Mouse (Mus musculus) intestine, embryonic 14.5 days (tissue): ENCODE results near the gene Ddx54. TPM values are rescaled to one million over a fixed set of nuclear protein-coding genes. Genes with fewer than 3 reads are reported as not detected.
A peak's percentile ranks its signal among the peaks of the same experiment; 100 is the strongest.

Experiments used
- ATAC-seq: fragments of 200-750 bp; cut with Nextera tagmentation; replicated peaks from 2 replicates; pipeline ENCODE4 v1.8.0; 2017; ENCODE audit warnings: low read depth, moderate number of reproducible peaks, moderate TSS enrichment, moderate library complexity; ENCODE audit not compliant: low FRiP score, low TSS enrichment
- DNase-seq: peaks from one replicate; pipeline ENCODE4 v3.0.0-alpha.2; 2018; ENCODE audit warnings: low spot score
- H3K27ac ChIP-seq: fragments of 300-500 bp; sonication (generic); 2 replicates; pipeline ENCODE4 v1.5.1; 2014; ENCODE audit warnings: low read depth, mild to moderate bottlenecking, control low read depth
- H3K27me3 ChIP-seq: fragments of 300-500 bp; sonication (generic); replicated peaks from 2 replicates; pipeline ENCODE4 v1.6.1; 2014; ENCODE audit warnings: low read length, control low read depth; ENCODE audit not compliant: control insufficient read depth, insufficient read depth
- H3K36me3 ChIP-seq: fragments of 300-500 bp; sonication (generic); 2 replicates; pipeline ENCODE4 v1.6.1; 2014; ENCODE audit warnings: low read length, control low read depth; ENCODE audit not compliant: control insufficient read depth, insufficient read depth
- H3K4me1 ChIP-seq: fragments of 300-500 bp; sonication (generic); replicated peaks from 2 replicates; pipeline ENCODE4 v1.6.1; 2014; ENCODE audit warnings: low read length, control low read depth, mixed read lengths; ENCODE audit not compliant: control insufficient read depth, insufficient read depth
- H3K4me2 ChIP-seq: fragments of 300-500 bp; sonication (generic); 2 replicates; pipeline ENCODE4 v1.6.1; 2014; ENCODE audit warnings: low read length
- H3K4me3 ChIP-seq: fragments of 300-500 bp; sonication (generic); 2 replicates; pipeline ENCODE4 v1.5.1; 2014; ENCODE audit warnings: low read depth, low read length, control low read depth, mixed read lengths
- H3K9ac ChIP-seq: fragments of 300-500 bp; sonication (generic); 2 replicates; pipeline ENCODE4 v1.6.1; 2014; ENCODE audit warnings: mild to moderate bottlenecking, low read length
- H3K9me3 ChIP-seq: fragments of 300-500 bp; sonication (generic); 2 replicates; pipeline ENCODE4 v1.6.1; 2016; ENCODE audit warnings: low read length, control low read depth; ENCODE audit not compliant: control insufficient read depth
- WGBS: fragments of 180-500 bp; shearing (Covaris S2); extraction: QIAGEN DNeasy Blood & Tissue Kit; methylation state at CpG from one replicate; pipeline ENCODE4 v1.1.7; 2014; 5-methylcytosine and 5-hydroxymethylcytosine counted together
- polyA plus RNA-seq: library from polyadenylated mRNA; unstranded; fragments of >200 nt; fragmentation: Nextera tagmentation; extraction: Ambion mirVana; gene quantifications from 2 replicates; pipeline ENCODE4 v1.2.1, GENCODE M21; 2014

Gene Ddx54
- polyA plus RNA-seq, 1 experiment from 2014 or later: 41.0 TPM

DNA sequence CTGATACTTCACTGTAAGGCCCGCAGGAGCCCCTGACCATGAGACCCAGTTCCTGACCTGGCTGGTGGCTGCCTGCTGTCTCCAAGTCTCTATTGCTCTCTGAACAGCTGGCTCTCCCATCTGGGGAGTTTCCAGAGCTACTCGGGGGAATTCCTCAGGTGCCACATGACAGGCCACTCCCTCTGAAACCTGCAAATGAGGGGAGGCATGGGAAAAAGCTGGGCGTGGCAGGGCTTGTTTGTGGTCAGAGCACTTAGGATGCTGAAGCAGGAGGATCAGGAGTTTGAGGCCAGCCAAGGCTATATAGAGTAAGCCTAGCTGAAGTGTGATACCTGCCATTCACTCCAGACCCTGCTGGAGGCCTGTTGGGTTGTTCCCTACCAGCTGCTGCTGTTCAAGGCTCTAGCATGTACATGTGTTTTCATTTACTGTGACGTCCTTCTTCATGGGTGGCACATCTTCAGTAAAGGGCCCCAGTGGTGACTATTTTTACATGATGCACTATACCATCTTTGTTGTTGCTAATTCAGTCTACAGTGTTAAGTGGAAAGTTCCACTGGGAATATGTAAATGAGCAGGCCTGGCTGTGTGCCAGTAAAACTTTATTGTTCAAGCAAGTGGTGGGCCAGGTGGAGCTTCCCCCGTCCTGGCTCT, 9.8 kb downstream of the Ddx54 start:
- no peak overlapping the region for H3K27ac ChIP-seq
- no peak for DNase-seq
- H3K36me3 ChIP-seq: peaks cover 97% of the 10 kb centered on the region
- H3K9me3 ChIP-seq: 0 out of 2 replicates have a peak, but pooled peaks cover 3% of the 10 kb centered on the region
- no peak overlapping the region for H3K4me2 ChIP-seq
- H3K9ac ChIP-seq: no peak overlapping the region
- no peaks in the 10 kb centered on the region for H3K27me3 ChIP-seq
- H3K4me3 ChIP-seq: no peak overlapping the region
- ATAC-seq: no peak
- no peaks in the 10 kb centered on the region for H3K4me1 ChIP-seq
- WGBS: 77% methylated on average over 5 of the region's 5 CpGs

DNA sequence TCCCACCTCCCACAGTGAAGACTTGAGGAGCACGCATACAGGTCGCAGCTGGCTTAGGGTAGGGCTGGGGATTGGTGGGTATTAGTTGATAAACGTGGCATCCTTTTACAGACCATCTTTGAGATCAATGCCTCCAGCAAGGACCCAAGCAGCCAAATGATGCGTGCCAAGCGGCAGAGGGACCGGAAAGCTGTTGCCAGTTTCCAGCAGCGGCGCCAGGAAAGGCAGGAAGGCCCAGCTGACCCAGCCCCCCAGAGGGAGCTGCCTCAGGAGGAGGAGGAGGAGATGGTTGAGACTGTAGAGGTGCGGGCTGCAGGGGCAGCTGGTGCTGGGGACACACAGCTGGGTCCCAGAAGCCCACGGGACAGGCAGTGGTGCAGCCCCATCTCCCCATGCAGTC, 11.9 kb downstream of the Ddx54 start:
- no peak for ATAC-seq
- H3K36me3 ChIP-seq: peaks cover 83% of the 10 kb centered on the region
- H3K27me3 ChIP-seq: no peaks in the 10 kb centered on the region

GRCm38 (mm10) chr5:120626399-120626798, 13.9 kb downstream of the Ddx54 start:
- no peak overlapping the region for H3K4me2 ChIP-seq
- peaks cover 63% of the 10 kb centered on the region for H3K36me3 ChIP-seq
- 39% methylated on average over 19 of the region's 19 CpGs for WGBS
- H3K4me1 ChIP-seq: no peaks in the 10 kb centered on the region
- no peak overlapping the region for H3K4me3 ChIP-seq
- H3K27ac ChIP-seq: no peak overlapping the region
- no peaks in the 10 kb centered on the region; the same call in 1 of the 2 replicates for H3K27me3 ChIP-seq
- no peak for DNase-seq
- H3K9me3 ChIP-seq: no peaks in the 10 kb centered on the region
- H3K9ac ChIP-seq: no peak overlapping the region
- ATAC-seq: no peak

More for the DNA sequence above, 11.9 kb downstream of the Ddx54 start:
- WGBS: 95% methylated on average over 10 of the region's 10 CpGs
- Histone ChIP-seq H3K9me3 (0 out of 2 replicates have a peak, but pooled peaks cover 3% of the 10 kb centered on the region), H3K27ac (no peak overlapping the region), H3K4me2 (no peak overlapping the region), H3K4me1 (no peaks in the 10 kb centered on the region), H3K9ac (no peak overlapping the region), H3K4me3 (no peak overlapping the region)
- DNase-seq: no peak

DNA sequence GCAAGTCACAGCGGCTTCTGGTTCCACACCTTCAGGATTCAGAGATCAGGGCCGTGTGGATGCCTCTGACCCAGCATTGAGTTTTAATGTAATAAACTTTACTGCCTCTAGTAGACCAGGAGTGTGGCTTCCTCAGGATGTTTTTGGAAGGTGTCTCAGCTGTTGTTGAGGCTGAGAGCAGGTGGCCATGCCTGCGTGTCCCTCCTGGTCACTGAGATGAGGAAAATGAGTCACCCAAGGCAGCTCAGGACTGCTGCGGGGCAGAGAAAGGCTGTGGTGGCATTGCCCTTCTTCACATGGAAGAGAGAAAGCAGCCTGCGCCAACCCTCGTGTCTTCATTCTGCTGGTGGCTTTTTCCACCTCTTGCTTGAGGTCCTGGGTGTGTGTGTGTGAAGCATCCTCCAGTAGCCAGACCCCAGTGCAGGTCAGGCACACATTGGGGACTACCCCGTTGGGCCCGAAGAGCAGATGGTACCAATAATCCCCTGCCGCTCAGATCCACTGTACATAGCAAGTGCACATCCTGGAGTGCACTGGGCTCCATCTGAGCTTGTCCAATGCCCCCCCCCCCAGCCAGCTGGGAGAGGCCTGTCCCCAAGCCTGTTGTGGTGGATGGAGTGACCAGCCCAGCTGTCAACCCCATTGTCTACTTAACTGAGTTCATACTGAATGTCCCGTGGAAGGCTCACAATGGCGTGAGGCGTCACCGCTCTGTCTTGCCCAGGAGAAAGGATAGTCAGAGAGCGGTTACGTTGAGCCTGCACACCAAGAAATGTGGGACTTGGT, 15.2 kb downstream of the Ddx54 start:
- Histone ChIP-seq H3K27ac (no peak overlapping the region), H3K4me3 (no peak overlapping the region), H3K4me2 (no peak overlapping the region), H3K27me3 (no peaks in the 10 kb centered on the region; the same call in 1 of the 2 replicates), H3K9me3 (0 out of 2 replicates have a peak, but pooled peaks cover 5% of the 10 kb centered on the region), H3K4me1 (no peaks in the 10 kb centered on the region), H3K36me3 (peaks cover 51% of the 10 kb centered on the region), H3K9ac (no peak overlapping the region)
- no peak for DNase-seq
- no peak for ATAC-seq
- WGBS: 92% methylated on average over 15 of the region's 15 CpGs

GRCm38 (mm10) chr5:120628624-120629023, 16.1 kb downstream of the Ddx54 start:
- Histone ChIP-seq H3K27ac (no peak overlapping the region), H3K4me1 (no peaks in the 10 kb centered on the region), H3K9ac (no peak overlapping the region), H3K9me3 (0 out of 2 replicates have a peak, but pooled peaks cover 5% of the 10 kb centered on the region), H3K27me3 (no peaks in the 10 kb centered on the region; the same call in 1 of the 2 replicates), H3K36me3 (peaks cover 42% of the 10 kb centered on the region), H3K4me2 (no peak overlapping the region), H3K4me3 (no peak overlapping the region)
- no peak for ATAC-seq
- 61% methylated on average over 7 of the region's 7 CpGs for WGBS
- DNase-seq: no peak

DNA sequence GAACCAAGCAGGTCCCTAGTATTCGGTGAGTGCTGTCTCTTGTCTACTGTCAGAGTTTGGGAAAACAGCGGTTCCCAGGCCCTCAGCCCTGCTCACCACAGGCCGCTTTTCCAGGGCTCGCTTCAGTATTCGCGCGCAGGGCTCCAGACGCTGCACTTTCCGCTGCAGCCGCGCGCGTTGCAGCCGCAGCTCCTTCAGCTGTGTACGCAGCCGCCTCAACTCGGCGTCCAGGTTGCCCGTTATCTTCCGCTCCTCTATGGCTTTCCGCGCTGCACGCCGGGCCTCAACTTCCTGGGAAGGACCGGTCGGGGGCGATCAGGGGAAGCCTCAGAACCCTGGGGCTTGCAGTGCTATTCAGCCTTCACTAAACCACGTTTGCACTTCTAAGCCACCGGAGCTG, 18.6 kb downstream of the Ddx54 start:
- no peaks in the 10 kb centered on the region; the same call in 1 of the 2 replicates for H3K27me3 ChIP-seq
- H3K9ac ChIP-seq: no peak overlapping the region
- no peaks in the 10 kb centered on the region for H3K4me1 ChIP-seq
- WGBS: 6% methylated on average over 29 of the region's 29 CpGs
- no peak overlapping the region for H3K27ac ChIP-seq
- ATAC-seq: no peak
- H3K4me3 ChIP-seq: no peak overlapping the region
- H3K9me3 ChIP-seq: 0 out of 2 replicates have a peak, but pooled peaks cover 5% of the 10 kb centered on the region
- peak overlapping the region; percentile 30 for H3K4me2 ChIP-seq
- peaks cover 17% of the 10 kb centered on the region for H3K36me3 ChIP-seq
- no peak for DNase-seq

DNA sequence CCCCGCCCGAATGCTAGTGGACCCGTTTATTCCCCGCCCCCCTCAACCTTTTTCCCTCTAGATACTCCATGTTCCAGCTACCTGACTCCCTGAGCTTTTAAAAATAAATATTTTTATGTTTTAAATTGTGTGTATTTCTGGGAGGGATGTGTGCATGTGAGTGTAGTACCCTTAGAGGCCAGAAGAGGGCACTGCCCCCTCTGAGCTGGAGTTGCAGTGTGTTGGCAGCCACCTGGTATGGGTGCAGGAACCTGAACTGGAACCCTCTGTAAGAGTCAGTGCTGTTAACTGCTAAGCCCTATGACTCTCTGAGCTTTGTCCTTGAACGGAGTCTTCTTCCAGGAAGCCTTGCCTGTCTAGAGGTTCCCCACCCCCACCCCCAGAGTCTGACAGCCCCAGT, 19.4 kb downstream of the Ddx54 start:
- DNase-seq: no peak
- no peaks in the 10 kb centered on the region; the same call in 1 of the 2 replicates for H3K27me3 ChIP-seq
- H3K4me2 ChIP-seq: no peak overlapping the region
- WGBS: 84% methylated on average over 5 of the region's 5 CpGs
- H3K4me1 ChIP-seq: no peaks in the 10 kb centered on the region
- peaks cover 11% of the 10 kb centered on the region for H3K36me3 ChIP-seq
- no peak overlapping the region for H3K4me3 ChIP-seq
- no peak for ATAC-seq
- no peak overlapping the region for H3K27ac ChIP-seq
- 0 out of 2 replicates have a peak, but pooled peaks cover 5% of the 10 kb centered on the region for H3K9me3 ChIP-seq
- H3K9ac ChIP-seq: no peak overlapping the region

DNA sequence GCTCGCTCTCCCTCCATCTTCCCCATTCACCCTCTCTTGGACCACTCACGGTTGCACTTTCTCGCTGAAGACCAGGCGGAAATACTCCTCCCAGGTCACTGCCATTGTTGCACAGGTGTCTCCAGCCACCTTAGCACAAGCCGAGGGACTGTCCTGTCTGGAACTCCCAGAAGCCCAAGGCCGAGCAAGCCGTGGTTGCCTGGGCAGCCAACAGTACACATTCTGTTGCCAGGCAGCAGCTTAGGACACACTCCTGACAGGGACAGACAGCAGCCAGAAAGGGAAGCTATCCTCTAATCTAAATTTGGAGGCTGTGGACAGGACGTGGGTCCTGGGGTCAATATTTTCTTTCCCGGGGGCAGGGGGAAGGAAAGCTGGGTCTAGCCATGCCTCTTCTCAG, 21.6 kb downstream of the Ddx54 start, which contains the start of gene Cfap73:
Cfap73 (minus strand) TSS at position 105 of the 400 bp plus-strand sequence.
- Histone ChIP-seq H3K27ac (no peak within 1 kb of the TSS), H3K4me1 (no peaks in the 10 kb centered on the region), H3K4me3 (no peak within 1 kb of the TSS), H3K9me3 (0 out of 2 replicates have a peak, but pooled peaks cover 5% of the 10 kb centered on the region), H3K9ac (no peak within 1 kb of the TSS), H3K4me2 (no peak within 1 kb of the TSS), H3K27me3 (no peaks in the 10 kb centered on the region; the same call in 1 of the 2 replicates), H3K36me3 (no peaks in the 10 kb centered on the region)
- DNase-seq: no peak
- 46% methylated on average over 9 of the region's 9 CpGs for WGBS
- no peak for ATAC-seq
